Mouse (Mus musculus) v-Abl transformed pro-B cells (cell line): ENCODE measurements around the gene Ptpn12.

Experiments
- in situ Hi-C, 2 experiments: fragments of 400-800 bp; cut with MboI; formaldehyde crosslinking; loops; one replicate each; pipeline ENCODE4 v1.15.1; 2025; ENCODE audit not compliant: unreplicated experiment in 2 of 2

The Ptpn12 gene

GRCm38 (mm10) chr5:21055820-21056531, at the start of gene Ptpn12:
Ptpn12 (minus strand) TSS chr5:21055911.
- in situ Hi-C loops = loop anchor here (10.0 kb wide), 3 partner anchors 141 to 589 kb away; partner anchors contain the start of genes Armc10 (in 1 of the 2), Ccdc146 (in 1 of the 2), Fam185a (in 1 of the 2) and Fbxl13 (in 1 of the 2)

GRCm38 (mm10) chr5:21091179-21091578, 35.5 kb upstream of the Ptpn12 start:
- in situ Hi-C loops = no loop called here

- in situ Hi-C loops = loop anchor here (10.0 kb wide), 3 partner anchors 142 to 588 kb away; partner anchors contain the start of genes Armc10 (in 1 of the 2), Ccdc146 (in 1 of the 2), Fam185a (in 1 of the 2) and Fbxl13 (in 1 of the 2)
Measured at GRCm38 (mm10) chr5:21057217-21057616, 1.5 kb upstream of the Ptpn12 start.

- in situ Hi-C loops = loop anchor here (10.0 kb wide), 3 partner anchors 142 to 588 kb away; partner anchors contain the start of genes Armc10 (in 1 of the 2), Ccdc146 (in 1 of the 2), Fam185a (in 1 of the 2) and Fbxl13 (in 1 of the 2)
Measured at GRCm38 (mm10) chr5:21056595-21056994, 884 bp upstream of the Ptpn12 start.

GRCm38 (mm10) chr5:21055071-21055819, 466 bp downstream of the Ptpn12 start:
- in situ Hi-C loops = loop anchor here (10.0 kb wide), 3 partner anchors 140 to 590 kb away; partner anchors contain the start of genes Armc10 (in 1 of the 2), Ccdc146 (in 1 of the 2), Fam185a (in 1 of the 2) and Fbxl13 (in 1 of the 2)

- in situ Hi-C loops = loop anchor here (10.0 kb wide), 3 partner anchors 140 to 590 kb away; partner anchors contain the start of genes Armc10 (in 1 of the 2), Ccdc146 (in 1 of the 2), Fam185a (in 1 of the 2) and Fbxl13 (in 1 of the 2)
Measured at GRCm38 (mm10) chr5:21054472-21055070, 1.1 kb downstream of the Ptpn12 start.

- in situ Hi-C loops = loop anchor here (10.0 kb wide), 3 partner anchors 139 to 591 kb away; partner anchors contain the start of genes Armc10 (in 1 of the 2), Ccdc146 (in 1 of the 2), Fam185a (in 1 of the 2) and Fbxl13 (in 1 of the 2)
Measured at GRCm38 (mm10) chr5:21053571-21054307, 2.0 kb downstream of the Ptpn12 start.

GRCm38 (mm10) chr5:21052521-21052920, 3.2 kb downstream of the Ptpn12 start:
- in situ Hi-C loops = loop anchor here (10.0 kb wide), 3 partner anchors 138 to 592 kb away; partner anchors contain the start of genes Armc10 (in 1 of the 2), Ccdc146 (in 1 of the 2), Fam185a (in 1 of the 2) and Fbxl13 (in 1 of the 2)

GRCm38 (mm10) chr5:21050770-21051122, 5.0 kb downstream of the Ptpn12 start:
- in situ Hi-C loops = loop anchor here (10.0 kb wide), 3 partner anchors 136 to 594 kb away; partner anchors contain the start of genes Armc10 (in 1 of the 2), Ccdc146 (in 1 of the 2), Fam185a (in 1 of the 2) and Fbxl13 (in 1 of the 2)

GRCm38 (mm10) chr5:21050061-21050769, 5.5 kb downstream of the Ptpn12 start:
- in situ Hi-C loops = loop anchor here (10.0 kb wide), 3 partner anchors 135 to 595 kb away; partner anchors contain the start of genes Armc10 (in 1 of the 2), Ccdc146 (in 1 of the 2), Fam185a (in 1 of the 2) and Fbxl13 (in 1 of the 2)

- in situ Hi-C loops = loop anchor here in 1 of 2 experiments (10.0 kb wide), 1 partner anchor 134 kb away; no protein-coding TSS in a partner anchor
Measured at GRCm38 (mm10) chr5:21049006-21049405, 6.7 kb downstream of the Ptpn12 start.

GRCm38 (mm10) chr5:21047114-21047513, 8.6 kb downstream of the Ptpn12 start:
- in situ Hi-C loops = loop anchor here in 1 of 2 experiments (10.0 kb wide), 1 partner anchor 132 kb away; no protein-coding TSS in a partner anchor

GRCm38 (mm10) chr5:21046150-21047048, 9.3 kb downstream of the Ptpn12 start:
- in situ Hi-C loops = loop anchor here in 1 of 2 experiments (10.0 kb wide), 1 partner anchor 132 kb away; no protein-coding TSS in a partner anchor

- in situ Hi-C loops = loop anchor here in 1 of 2 experiments (10.0 kb wide), 1 partner anchor 131 kb away; no protein-coding TSS in a partner anchor
Measured at GRCm38 (mm10) chr5:21045462-21045861, 10.2 kb downstream of the Ptpn12 start.

GRCm38 (mm10) chr5:21038100-21038499, 17.6 kb downstream of the Ptpn12 start:
- in situ Hi-C loops = no loop called here

- in situ Hi-C loops = no loop called here
Measured at GRCm38 (mm10) chr5:21035689-21036480, 19.8 kb downstream of the Ptpn12 start.
